21 mouse cellular contexts compared by ENCODE assay signal in the genomic region with DNA sequence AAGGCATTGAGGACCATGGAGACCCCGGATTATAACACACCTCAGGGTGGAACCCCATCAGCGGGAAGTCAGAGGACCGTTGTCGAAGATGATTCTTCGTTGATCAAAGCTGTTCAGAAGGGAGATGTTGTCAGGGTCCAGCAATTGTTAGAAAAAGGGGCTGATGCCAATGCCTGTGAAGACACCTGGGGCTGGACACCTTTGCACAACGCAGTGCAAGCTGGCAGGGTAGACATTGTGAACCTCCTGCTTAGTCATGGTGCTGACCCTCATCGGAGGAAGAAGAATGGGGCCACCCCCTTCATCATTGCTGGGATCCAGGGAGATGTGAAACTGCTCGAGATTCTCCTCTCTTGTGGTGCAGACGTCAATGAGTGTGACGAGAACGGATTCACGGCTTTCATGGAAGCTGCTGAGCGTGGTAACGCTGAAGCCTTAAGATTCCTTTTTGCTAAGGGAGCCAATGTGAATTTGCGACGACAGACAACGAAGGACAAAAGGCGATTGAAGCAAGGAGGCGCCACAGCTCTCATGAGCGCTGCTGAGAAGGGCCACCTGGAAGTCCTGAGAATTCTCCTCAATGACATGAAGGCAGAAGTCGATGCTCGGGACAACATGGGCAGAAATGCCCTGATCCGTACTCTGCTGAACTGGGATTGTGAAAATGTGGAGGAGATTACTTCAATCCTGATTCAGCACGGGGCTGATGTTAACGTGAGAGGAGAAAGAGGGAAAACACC. TPM values are rescaled to one million over a fixed set of nuclear protein-coding genes. Genes with fewer than 3 reads are reported as not detected.
DNase-seq lines count a peak whose midpoint lies in the region; ATAC-seq and TF ChIP-seq lines count a peak whose summit lies in the region.
"Had no signal": no experiment of that assay in that cellular context is flagged by ENCODE, and none has a peak within 500 bp of the region (broad histone marks: within the 10 kb centered on the region; RNA-seq: fewer than 3 reads in every experiment).

No protein-coding gene starts in this region.

- no peak for DNase-seq in heart, adult 2 months
- DNase-seq in lung, postnatal 14 days, result peak; percentile 44
- DNase-seq in right cerebral cortex, adult 2 months (ENCODE audit: low spot score in 2 of 2), result no peak
- DNase-seq in urinary bladder, postnatal 25 days (ENCODE audit: low spot score), result no peak
- DNase-seq: adrenal gland, postnatal 25 days; cerebellum, adult 8-10 months; heart, postnatal 10 days; kidney, postnatal 10 days; retina, postnatal 1 day had no signal

- no peak overlapping the region for H3K27ac ChIP-seq in heart, embryonic 15.5 days
- H3K27ac ChIP-seq in heart, adult 2 months, result no peak overlapping the region
- no peak overlapping the region for H3K27ac ChIP-seq in bone marrow macrophage, adult 2 months (ENCODE audit: insufficient read depth, low read depth, low read length)
- H3K27ac ChIP-seq: forebrain, embryonic 13.5 days; hindbrain, embryonic 13.5 days; layer of hippocampus, adult 2 months; left cerebral cortex, adult 2 months; limb, embryonic 13.5 days; midbrain, embryonic 15.5 days had no signal

- intact Hi-C loops in heart, adult 2 months (cut with DNase I), result no loop called here

- TF ChIP-seq POLR2A in heart, adult 2 months (IDR thresholded peaks at IDR 0.05; ENCODE audit: insufficient read depth, low read depth, low read length), result no peak
- no peak for TF ChIP-seq POLR2A in bone marrow macrophage, adult 2 months (IDR thresholded peaks at IDR 0.05; ENCODE audit: borderline replicate concordance, low read depth, low read length)

- H3K4me1 ChIP-seq in heart, embryonic 15.5 days (replicated peaks), result peaks cover 27% of the 10 kb centered on the region
- H3K4me1 ChIP-seq in heart, adult 2 months (ENCODE audit: control insufficient read depth, insufficient read depth, low read length), result peaks cover 10% of the 10 kb centered on the region
- peaks cover 33% of the 10 kb centered on the region for H3K4me1 ChIP-seq in bone marrow macrophage, adult 2 months (ENCODE audit: control insufficient read depth, insufficient read depth, low read length)

- H3K4me3 ChIP-seq in heart, embryonic 15.5 days, result no peak overlapping the region
- no peak overlapping the region for H3K4me3 ChIP-seq in heart, adult 2 months
- 0 out of 2 replicates have a peak overlapping the region, but pooled peaks have one; percentile 5 for H3K4me3 ChIP-seq in bone marrow macrophage, adult 2 months (ENCODE audit: insufficient read depth, low read length)
- H3K4me3 ChIP-seq: forebrain, embryonic 13.5 days; hindbrain, embryonic 13.5 days; layer of hippocampus, adult 2 months; left cerebral cortex, adult 2 months; limb, embryonic 13.5 days; midbrain, embryonic 15.5 days had no signal

- no peaks in the 10 kb centered on the region for H3K79me2 ChIP-seq in heart, adult 2 months (replicated peaks; ENCODE audit: control insufficient read depth, insufficient read depth, low read length)

- no peak for TF ChIP-seq EP300 in heart, adult 2 months (IDR thresholded peaks at IDR 0.05; ENCODE audit: insufficient read depth, low read depth, low read length)

- 61% methylated on average over 25 of the region's 25 CpGs for WGBS in heart, embryonic 15.5 days
- WGBS in heart, adult 2 months, result 75% methylated on average over 25 of the region's 25 CpGs

- 0 out of 2 replicates have a peak, but pooled peaks cover 6% of the 10 kb centered on the region for H3K36me3 ChIP-seq in heart, embryonic 15.5 days
- H3K36me3 ChIP-seq in heart, adult 2 months (ENCODE audit: control insufficient read depth, insufficient read depth, low read length), result no peaks in the 10 kb centered on the region

- no peaks in the 10 kb centered on the region for H3K27me3 ChIP-seq in heart, embryonic 15.5 days
- H3K27me3 ChIP-seq in heart, adult 2 months (ENCODE audit: control insufficient read depth, insufficient read depth, low read length), result no peaks in the 10 kb centered on the region
- H3K27me3 ChIP-seq: forebrain, embryonic 13.5 days; hindbrain, embryonic 13.5 days; limb, embryonic 13.5 days; midbrain, embryonic 15.5 days; Patski had no signal

- no peak for TF ChIP-seq CTCF in heart, adult 2 months (IDR thresholded peaks at IDR 0.05)
- TF ChIP-seq CTCF in bone marrow macrophage, adult 2 months (IDR thresholded peaks at IDR 0.05; ENCODE audit: low read depth, low read length), result no peak

- peak overlapping the region; percentile 21; the same call in 1 of the 2 replicates for H3K4me2 ChIP-seq in heart, embryonic 15.5 days
- H3K4me2 ChIP-seq: forebrain, embryonic 13.5 days; hindbrain, embryonic 13.5 days; limb, embryonic 13.5 days; midbrain, embryonic 15.5 days had no signal

- ATAC-seq in heart, embryonic 15.5 days (replicated peaks; ENCODE audit: insufficient number of reproducible peaks, insufficient read depth, low FRiP score, low read depth), result no peak
- ATAC-seq in granulocyte monocyte progenitor cell, adult 5-6 weeks (replicated peaks; ENCODE audit: poor library complexity, severe bottlenecking), result 0 out of 2 replicates have a peak, but pooled peaks have one; percentile 21
- ATAC-seq: activated CD4-positive, CD25-positive, alpha-beta regulatory T cell, adult 4 months; forebrain, embryonic 13.5 days; midbrain, embryonic 15.5 days; Patski had no signal

- no peaks in the 10 kb centered on the region for H3K9me3 ChIP-seq in heart, embryonic 15.5 days (replicated peaks)
- H3K9me3 ChIP-seq: forebrain, embryonic 13.5 days; hindbrain, embryonic 13.5 days; limb, embryonic 13.5 days; midbrain, embryonic 15.5 days had no signal

- H3K9ac ChIP-seq in heart, embryonic 15.5 days, result no peak overlapping the region
- H3K9ac ChIP-seq in heart, adult 2 months (ENCODE audit: low read depth, low read length), result no peak overlapping the region
- H3K9ac ChIP-seq: forebrain, embryonic 13.5 days; hindbrain, embryonic 13.5 days; limb, embryonic 13.5 days; midbrain, embryonic 15.5 days had no signal

RNA-seq across cellular contexts. Expression of a gene that starts 4.7 kb away (rescaled TPM):
- polyA plus RNA-seq in heart, embryonic 15.5 days (2015; fragmentation: Nextera tagmentation; extraction: Ambion mirVana), result 23.4 and 24.3 TPM in 2 replicates
- total RNA-seq in heart, adult 2 months (2021), result 1 to 10 TPM; 4.1 to 4.6 TPM
- 2.5 and 4.4 TPM in 2 replicates for polyA plus RNA-seq in heart, adult 2 months (2012; rRNA removed)
- polyA plus RNA-seq in bone marrow macrophage, adult 2 months (2012; ENCODE audit: insufficient read depth, insufficient read length, missing spikeins), result 103 and 119 TPM in 2 replicates
- 35.9 and 55.9 TPM in 2 replicates for total RNA-seq in granulocyte monocyte progenitor cell, adult 5-6 weeks (2014; fragmentation: Nextera tagmentation)
- total RNA-seq in granulocyte monocyte progenitor cell, adult 5-6 weeks (2017), result 52.3 and 72.8 TPM in 2 replicates

RNA-seq across cellular contexts. Expression of a gene that starts 13.7 kb away (rescaled TPM):
- polyA plus RNA-seq in heart, embryonic 15.5 days (2015; fragmentation: Nextera tagmentation; extraction: Ambion mirVana), result 5.9 and 6.4 TPM in 2 replicates
- total RNA-seq in heart, adult 2 months (2021), result 1 to 10 TPM; 1.4 to 1.9 TPM
- polyA plus RNA-seq in heart, adult 2 months (2012; rRNA removed), result 0.80 and 1.3 TPM in 2 replicates
- polyA plus RNA-seq in bone marrow macrophage, adult 2 months (2012; ENCODE audit: insufficient read depth, insufficient read length, missing spikeins), result 0.23 and 0.35 TPM in 2 replicates
- total RNA-seq in granulocyte monocyte progenitor cell, adult 5-6 weeks (2014; fragmentation: Nextera tagmentation), result not detected in 2 replicates
- 0.17 TPM in 1 of 2 replicates, not detected in the other for total RNA-seq in granulocyte monocyte progenitor cell, adult 5-6 weeks (2017)
- total RNA-seq: megakaryocyte progenitor cell, adult 5-6 weeks had no signal
